Mouse (Mus musculus): ENCODE results near the gene Kif1b.

- TF ChIP-seq CTCF (IDR thresholded peaks at IDR 0.05; ENCODE audit: insufficient read depth, low read length) (no peak), POLR2A (IDR thresholded peaks at IDR 0.05; ENCODE audit: borderline replicate concordance, extremely low read depth, low read depth, low read length) (no peak)
Observed at GRCm38 (mm10) chr4:149172666-149173065, 134.8 kb downstream of the Kif1b start.

Measured in lung, adult 2 months (tissue).